Mouse (Mus musculus) embryonic facial prominence, embryonic 10.5 days (tissue): ENCODE measurements around the gene Adam26b. TPM values are rescaled to one million over a fixed set of nuclear protein-coding genes. Genes with fewer than 3 reads are reported as not detected.
"Not testable (repeated sequence)": the region's sequence is repeated elsewhere in the genome, so short reads cannot be mapped to it uniquely, and the experiment has no call there.

Source experiments
- DNase-seq: peaks from one replicate; pipeline ENCODE4 v3.0.0-alpha.2; 2017; ENCODE audit warnings: low spot score
- H3K27ac ChIP-seq: fragments of 300-500 bp; sonication (generic); replicated peaks from 2 replicates; pipeline ENCODE4 v1.5.1; 2016; ENCODE audit warnings: mild to moderate bottlenecking
- H3K27me3 ChIP-seq: fragments of 300-500 bp; sonication (generic); replicated peaks from 2 replicates; pipeline ENCODE4 v1.6.1; 2016; ENCODE audit warnings: low read depth, mild to moderate bottlenecking; ENCODE audit not compliant: poor library complexity, severe bottlenecking
- H3K36me3 ChIP-seq: fragments of 300-500 bp; sonication (generic); replicated peaks from 2 replicates; pipeline ENCODE4 v1.6.1; 2016; ENCODE audit warnings: mild to moderate bottlenecking, moderate library complexity
- H3K4me1 ChIP-seq: fragments of 300-500 bp; sonication (generic); 2 replicates; pipeline ENCODE4 v1.6.1; 2016
- H3K4me3 ChIP-seq: fragments of 300-500 bp; sonication (generic); 2 replicates; pipeline ENCODE4 v1.5.1; 2016; ENCODE audit warnings: mild to moderate bottlenecking, moderate library complexity
- H3K9me3 ChIP-seq: fragments of 300-500 bp; sonication (generic); 2 replicates; pipeline ENCODE4 v1.6.1; 2016; ENCODE audit warnings: mild to moderate bottlenecking
- WGBS: fragments of 180-500 bp; shearing (Covaris S2); methylation state at CpG from one replicate; pipeline ENCODE4 v1.1.7; 2016; 5-methylcytosine and 5-hydroxymethylcytosine counted together
- polyA plus RNA-seq: library from polyadenylated mRNA; unstranded; fragments of >200 nt; fragmentation: Nextera tagmentation; extraction: Ambion mirVana; gene quantifications from 2 replicates; pipeline ENCODE4 v1.2.1, GENCODE M21; 2016

The Adam26b gene
- polyA plus RNA-seq = not detected in 2 replicates

- DNase-seq, H3K9me3 ChIP-seq, H3K27me3 ChIP-seq, H3K36me3 ChIP-seq, H3K4me3 ChIP-seq, H3K27ac ChIP-seq, H3K4me1 ChIP-seq: not testable (repeated sequence)
These were observed at the start of gene Adam26b for GRCm38 (mm10) chr8:43528006-43528405. Adam26b (minus strand) TSS chr8:43528106.

- 96% methylated on average over 2 of the region's 2 CpGs for WGBS
These were observed 48.7 kb upstream of the Adam26b start, which contains the start of gene Adam26a for GRCm38 (mm10) chr8:43576607-43577006. Adam26a (minus strand) TSS chr8:43576707.

More at GRCm38 (mm10) chr8:43576607-43577006, 48.7 kb upstream of the Adam26b start, which contains the start of gene Adam26a:
- not testable (repeated sequence) for H3K9me3 ChIP-seq, H3K36me3 ChIP-seq, H3K27me3 ChIP-seq, H3K27ac ChIP-seq, DNase-seq, H3K4me3 ChIP-seq, H3K4me1 ChIP-seq

Other genes starting within 250 kb of the Adam26b start
- not detected in 2 replicates for gene Zfp42, start 221.1 kb downstream of the Adam26b start, polyA plus RNA-seq
- gene Adam26a, start 48.6 kb upstream of the Adam26b start, polyA plus RNA-seq = not detected in 2 replicates
- gene Gm5346, start 99.2 kb upstream of the Adam26b start, polyA plus RNA-seq = not detected in 2 replicates
- gene Adam34, start 181.9 kb upstream of the Adam26b start, polyA plus RNA-seq = not detected in 2 replicates